18 mouse cellular contexts compared by ENCODE assay signal in genomic region chr3:16938491-16939001, GRCm38 (mm10).
DNase-seq lines count a peak whose midpoint lies in the region; ATAC-seq and TF ChIP-seq lines count a peak whose summit lies in the region.
"Had no signal": no experiment of that assay in that cellular context is flagged by ENCODE, and none has a peak within 500 bp of the region (broad histone marks: within the 10 kb centered on the region; RNA-seq: fewer than 3 reads in every experiment).

No protein-coding gene starts in this region.

- TF ChIP-seq CTCF in midbrain, postnatal 0 days (IDR thresholded peaks at IDR 0.05): no peak

- peak; percentile 77 for ATAC-seq in forebrain, embryonic 14.5 days
- ATAC-seq in hindbrain, embryonic 15.5 days (ENCODE audit: low FRiP score, low read depth): peak; percentile 58
- peak; percentile 55 for ATAC-seq in midbrain, postnatal 0 days (ENCODE audit: low FRiP score)
- ATAC-seq in liver, embryonic 12.5 days: no peak

- H3K9me3 ChIP-seq in forebrain, embryonic 14.5 days (replicated peaks; ENCODE audit: control insufficient read depth, low read length): no peaks in the 10 kb centered on the region
- no peaks in the 10 kb centered on the region for H3K9me3 ChIP-seq in hindbrain, embryonic 15.5 days
- no peaks in the 10 kb centered on the region for H3K9me3 ChIP-seq in midbrain, postnatal 0 days (ENCODE audit: low read length)
- no peaks in the 10 kb centered on the region for H3K9me3 ChIP-seq in liver, embryonic 12.5 days (replicated peaks)
- H3K9me3 ChIP-seq: lung, embryonic 15.5 days; megakaryocyte, embryonic 14.5 days had no signal

- H3K9ac ChIP-seq in forebrain, embryonic 14.5 days (ENCODE audit: low read length): peak overlapping the region; percentile 52
- peak overlapping the region; percentile 39 for H3K9ac ChIP-seq in hindbrain, embryonic 15.5 days
- peak overlapping the region; percentile 54 for H3K9ac ChIP-seq in midbrain, postnatal 0 days (replicated peaks; ENCODE audit: low read length, poor library complexity, severe bottlenecking)
- no peak overlapping the region for H3K9ac ChIP-seq in liver, embryonic 12.5 days
- H3K9ac ChIP-seq: lung, embryonic 15.5 days had no signal

- DNase-seq in left cerebral cortex, postnatal 14 days (ENCODE audit: low spot score in 2 of 2): peak; percentile 18 to 50
- no peak for DNase-seq in left cerebral cortex, adult 8-10 months (ENCODE audit: low spot score in 2 of 2)
- peak; percentile 81 for DNase-seq in forebrain, embryonic 14.5 days (ENCODE audit: low spot score)
- DNase-seq in midbrain, postnatal 0 days (ENCODE audit: low spot score): peak; percentile 39
- DNase-seq in heart, adult 18-20 months: no peak
- DNase-seq in heart, adult 9 months (ENCODE audit: low spot score in 2 of 2): no peak
- DNase-seq: adrenal gland, postnatal 25 days; cerebellum, adult 11 months; gastrocnemius, postnatal 10 days; heart, postnatal 36 days; kidney, adult 18-20 months; kidney, postnatal 4 days; thymus, adult 18-20 months had no signal

- peak overlapping the region; percentile 94 for H3K27ac ChIP-seq in forebrain, embryonic 14.5 days (ENCODE audit: low read depth, low read length)
- H3K27ac ChIP-seq in hindbrain, embryonic 15.5 days (replicated peaks): peak overlapping the region; percentile 92
- peak overlapping the region; percentile 93 for H3K27ac ChIP-seq in midbrain, postnatal 0 days (ENCODE audit: low read depth, low read length)
- no peak overlapping the region for H3K27ac ChIP-seq in liver, embryonic 12.5 days
- H3K27ac ChIP-seq: lung, embryonic 15.5 days had no signal

- H3K4me2 ChIP-seq in forebrain, embryonic 14.5 days (ENCODE audit: low read length): peak overlapping the region; percentile 43
- H3K4me2 ChIP-seq in hindbrain, embryonic 15.5 days: peak overlapping the region; percentile 48
- peak overlapping the region; percentile 32 for H3K4me2 ChIP-seq in midbrain, postnatal 0 days (ENCODE audit: low read depth, low read length, poor library complexity, severe bottlenecking)
- H3K4me2 ChIP-seq in liver, embryonic 12.5 days: no peak overlapping the region
- H3K4me2 ChIP-seq: heart, embryonic 11.5 days; lung, embryonic 15.5 days had no signal

- no peak overlapping the region for H3K4me3 ChIP-seq in forebrain, embryonic 14.5 days (ENCODE audit: low read depth, low read length)
- H3K4me3 ChIP-seq in hindbrain, embryonic 15.5 days: 0 out of 2 replicates have a peak overlapping the region, but pooled peaks have one; percentile 7
- no peak overlapping the region for H3K4me3 ChIP-seq in midbrain, postnatal 0 days (ENCODE audit: low read depth, low read length)
- H3K4me3 ChIP-seq in liver, embryonic 12.5 days: no peak overlapping the region
- H3K4me3 ChIP-seq: lung, embryonic 15.5 days; megakaryocyte, embryonic 14.5 days had no signal

- H3K27me3 ChIP-seq in forebrain, embryonic 14.5 days (replicated peaks; ENCODE audit: control insufficient read depth, insufficient read depth, low read length): no peaks in the 10 kb centered on the region
- H3K27me3 ChIP-seq in hindbrain, embryonic 15.5 days: no peaks in the 10 kb centered on the region
- H3K27me3 ChIP-seq in midbrain, postnatal 0 days (ENCODE audit: insufficient read depth, low read length): no peaks in the 10 kb centered on the region
- H3K27me3 ChIP-seq in liver, embryonic 12.5 days (replicated peaks): no peaks in the 10 kb centered on the region
- H3K27me3 ChIP-seq: lung, embryonic 15.5 days; megakaryocyte, embryonic 14.5 days had no signal

- peaks cover 6% of the 10 kb centered on the region; the same call in 1 of the 2 replicates for H3K4me1 ChIP-seq in forebrain, embryonic 14.5 days (ENCODE audit: control insufficient read depth, insufficient read depth, low read length)
- peaks cover 18% of the 10 kb centered on the region for H3K4me1 ChIP-seq in hindbrain, embryonic 15.5 days (replicated peaks)
- H3K4me1 ChIP-seq in midbrain, postnatal 0 days (ENCODE audit: insufficient read depth, low read length): peaks cover 4% of the 10 kb centered on the region; the same call in 1 of the 2 replicates
- no peaks in the 10 kb centered on the region for H3K4me1 ChIP-seq in liver, embryonic 12.5 days
- H3K4me1 ChIP-seq: lung, embryonic 15.5 days; megakaryocyte, embryonic 14.5 days had no signal

- intact Hi-C loops in left cerebral cortex, postnatal 14 days (cut with DNase I): loop anchor here (5.0 to 10.0 kb wide), 3 partner anchors 386 to 849 kb away; no protein-coding TSS in a partner anchor

- H3K36me3 ChIP-seq in forebrain, embryonic 14.5 days (ENCODE audit: control insufficient read depth, insufficient read depth, low read length): no peaks in the 10 kb centered on the region
- H3K36me3 ChIP-seq in hindbrain, embryonic 15.5 days: no peaks in the 10 kb centered on the region
- H3K36me3 ChIP-seq in midbrain, postnatal 0 days (ENCODE audit: insufficient read depth, low read length): no peaks in the 10 kb centered on the region
- H3K36me3 ChIP-seq in liver, embryonic 12.5 days: no peaks in the 10 kb centered on the region
- H3K36me3 ChIP-seq: lung, embryonic 15.5 days had no signal

- 15% methylated on average over 11 of the region's 11 CpGs for WGBS in forebrain, embryonic 14.5 days
- WGBS in hindbrain, embryonic 15.5 days: 15% methylated on average over 11 of the region's 11 CpGs
- 15% methylated on average over 11 of the region's 11 CpGs for WGBS in midbrain, postnatal 0 days
- 60% methylated on average over 11 of the region's 11 CpGs for WGBS in liver, embryonic 12.5 days (ENCODE audit: insufficient replicate concordance)

Comparison
In these comparisons a context has a peak if more than half of its experiments do, and no peak if none do; other contexts are left out.
1. DNase-seq: peak in left cerebral cortex, postnatal 14 days (2 of 2), forebrain, embryonic 14.5 days (single experiment) and midbrain, postnatal 0 days (single experiment); none in left cerebral cortex, adult 8-10 months (0 of 2), heart, adult 18-20 months (0 of 2) and heart, adult 9 months (0 of 2).